ENCODE assay signal across 13 mouse cellular contexts in the genomic region with DNA sequence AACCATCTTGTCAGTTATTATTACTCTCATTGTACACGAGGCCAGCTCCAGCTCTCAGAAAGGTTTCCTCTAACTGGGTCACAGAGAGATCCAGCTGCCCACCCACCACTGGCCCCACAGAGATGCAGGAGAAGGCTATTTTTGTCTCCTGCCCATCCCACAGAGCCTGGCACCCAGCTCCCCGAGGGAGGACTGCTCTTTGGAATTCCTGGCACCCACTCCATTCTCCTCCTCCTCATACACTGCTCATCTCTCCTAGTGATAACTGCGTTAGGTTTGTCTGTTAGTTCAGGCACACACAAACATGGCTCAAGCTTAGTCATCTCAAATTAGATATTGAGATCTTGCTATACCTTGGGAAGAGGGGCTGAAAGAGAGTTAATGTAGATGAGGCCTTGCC.
DNase-seq lines count a peak whose midpoint lies in the region; ATAC-seq lines count a peak whose summit lies in the region.
"Had no signal": no experiment of that assay in that cellular context is flagged by ENCODE, and none has a peak within 500 bp of the region (broad histone marks: within the 10 kb centered on the region; RNA-seq: fewer than 3 reads in every experiment).

No protein-coding gene starts in this region.

- peak; percentile 6 for DNase-seq in heart, adult 8-10 months (ENCODE audit: low spot score)
- DNase-seq in Muller cell, postnatal 12 days (ENCODE audit: inconsistent ontology term), result peak; percentile 59
- peak; percentile 5 to 10 for DNase-seq in heart, postnatal 14 days
- peak; percentile 76 to 83 for DNase-seq in left cerebral cortex, postnatal 36 days (ENCODE audit: low spot score in 2 of 2)
- no peak for DNase-seq in adrenal gland, postnatal 14 days
- no peak for DNase-seq in neural tube, embryonic 10.5 days (ENCODE audit: extremely low spot score, low spot score)
- no peak for DNase-seq in thymus, adult 18-20 months
- DNase-seq: cerebellum, adult 9-10 months had no signal

- H3K4me3 ChIP-seq in heart, embryonic 12.5 days, result no peak overlapping the region
- H3K4me3 ChIP-seq: erythroblast, embryonic 14.5 days; liver, embryonic 15.5 days; neural tube, embryonic 13.5 days had no signal

- no peak overlapping the region for H3K27ac ChIP-seq in heart, embryonic 12.5 days (ENCODE audit: poor library complexity, severe bottlenecking)
- H3K27ac ChIP-seq: hindbrain, postnatal 0 days; liver, embryonic 15.5 days; neural tube, embryonic 13.5 days had no signal

- 30% methylated on average over 3 of the region's 3 CpGs for WGBS in heart, embryonic 12.5 days

- peaks cover 8% of the 10 kb centered on the region; the same call in 1 of the 2 replicates for H3K4me1 ChIP-seq in heart, embryonic 12.5 days (replicated peaks)
- H3K4me1 ChIP-seq: liver, embryonic 15.5 days; neural tube, embryonic 13.5 days had no signal

- H3K9me3 ChIP-seq in heart, embryonic 12.5 days (replicated peaks), result no peaks in the 10 kb centered on the region
- H3K9me3 ChIP-seq: liver, embryonic 15.5 days had no signal

- ATAC-seq in heart, embryonic 12.5 days (ENCODE audit: insufficient number of reproducible peaks, low FRiP score), result no peak; the same call in 1 of the 2 replicates
- ATAC-seq: hindbrain, postnatal 0 days had no signal

- no peaks in the 10 kb centered on the region for H3K27me3 ChIP-seq in heart, embryonic 12.5 days (replicated peaks)
- H3K27me3 ChIP-seq: liver, embryonic 15.5 days; neural tube, embryonic 13.5 days had no signal

- intact Hi-C loops in heart, postnatal 14 days (cut with DNase I), result no loop called here
- intact Hi-C loops in left cerebral cortex, postnatal 36 days (cut with DNase I), result loop anchor here (2.0 kb wide), 1 partner anchor 23 kb away; no protein-coding TSS in a partner anchor

- no peaks in the 10 kb centered on the region for H3K36me3 ChIP-seq in heart, embryonic 12.5 days
- H3K36me3 ChIP-seq: liver, embryonic 15.5 days; neural tube, embryonic 13.5 days had no signal

- H3K9ac ChIP-seq in heart, embryonic 12.5 days, result no peak overlapping the region
- H3K9ac ChIP-seq: liver, embryonic 15.5 days; neural tube, embryonic 13.5 days had no signal

- no peak overlapping the region for H3K4me2 ChIP-seq in heart, embryonic 12.5 days
- H3K4me2 ChIP-seq: liver, embryonic 15.5 days; neural tube, embryonic 13.5 days had no signal

Comparison
In these comparisons a context has a peak if more than half of its experiments do, and no peak if none do; other contexts are left out.
1. DNase-seq: peak in heart, adult 8-10 months (single experiment), Muller cell, postnatal 12 days (single experiment), heart, postnatal 14 days (2 of 2) and left cerebral cortex, postnatal 36 days (2 of 2); none in adrenal gland, postnatal 14 days (single experiment), neural tube, embryonic 10.5 days (single experiment) and thymus, adult 18-20 months (0 of 2).